Mouse (Mus musculus): ENCODE results near the gene Wdpcp.

GRCm38 (mm10) chr11:21566934-21567333 lies 5.1 kb upstream of the Wdpcp start:
- no peak for TF ChIP-seq CTCF (conservative IDR thresholded peaks at IDR 0.05; ENCODE audit: insufficient read depth, insufficient read length, low read depth, low read length)
- TF ChIP-seq POLR2A (IDR thresholded peaks at IDR 0.05; ENCODE audit: low read depth, low read length) = no peak
